Mouse (Mus musculus) stomach, embryonic 16.5 days (tissue): ENCODE measurements around the gene Rora. TPM values are rescaled to one million over a fixed set of nuclear protein-coding genes. Genes with fewer than 3 reads are reported as not detected.

Source experiments
- ATAC-seq: fragments of 200-750 bp; cut with Nextera tagmentation; 2 replicates; pipeline ENCODE4 v1.8.0; 2017; ENCODE audit warnings: moderate number of reproducible peaks, moderate TSS enrichment; ENCODE audit not compliant: insufficient read depth, low FRiP score
- H3K27ac ChIP-seq: fragments of 300-500 bp; sonication (generic); 2 replicates; pipeline ENCODE4 v1.5.1; 2014; ENCODE audit warnings: low read length
- H3K27me3 ChIP-seq: fragments of 300-500 bp; sonication (generic); 2 replicates; pipeline ENCODE4 v1.6.1; 2014; ENCODE audit warnings: low read length, control low read depth, mixed read lengths; ENCODE audit not compliant: control insufficient read depth, insufficient read depth
- H3K36me3 ChIP-seq: fragments of 300-500 bp; sonication (generic); 2 replicates; pipeline ENCODE4 v1.6.1; 2014; ENCODE audit warnings: low read length; ENCODE audit not compliant: control insufficient read depth, insufficient read depth
- H3K4me1 ChIP-seq: fragments of 300-500 bp; sonication (generic); 2 replicates; pipeline ENCODE4 v1.6.1; 2014; ENCODE audit warnings: low read length, control low read depth, mixed read lengths; ENCODE audit not compliant: control insufficient read depth, insufficient read depth
- H3K4me2 ChIP-seq: fragments of 300-500 bp; sonication (generic); 2 replicates; pipeline ENCODE4 v1.6.1; 2014; ENCODE audit warnings: low read depth, low read length, mixed read lengths
- H3K4me3 ChIP-seq: fragments of 300-500 bp; sonication (generic); replicated peaks from 2 replicates; pipeline ENCODE4 v1.5.1; 2014; ENCODE audit warnings: mild to moderate bottlenecking, low read length
- H3K9ac ChIP-seq: fragments of 300-500 bp; sonication (generic); 2 replicates; pipeline ENCODE4 v1.6.1; 2014; ENCODE audit warnings: low read length
- H3K9me3 ChIP-seq: fragments of 300-500 bp; sonication (generic); replicated peaks from 2 replicates; pipeline ENCODE4 v1.6.1; 2016; ENCODE audit warnings: low read length, control low read depth; ENCODE audit not compliant: control insufficient read depth
- WGBS: fragments of 180-500 bp; shearing (Covaris S2); extraction: QIAGEN DNeasy Blood & Tissue Kit; methylation state at CpG from one replicate; pipeline ENCODE4 v1.1.7; 2014; 5-methylcytosine and 5-hydroxymethylcytosine counted together
- polyA plus RNA-seq: library from polyadenylated mRNA; unstranded; fragments of >200 nt; fragmentation: Nextera tagmentation; extraction: Ambion mirVana; gene quantifications from 2 replicates; pipeline ENCODE4 v1.2.1, GENCODE M21; 2015

The Rora gene
- polyA plus RNA-seq, 1 experiment from 2014 or later: 8.4 TPM

DNA sequence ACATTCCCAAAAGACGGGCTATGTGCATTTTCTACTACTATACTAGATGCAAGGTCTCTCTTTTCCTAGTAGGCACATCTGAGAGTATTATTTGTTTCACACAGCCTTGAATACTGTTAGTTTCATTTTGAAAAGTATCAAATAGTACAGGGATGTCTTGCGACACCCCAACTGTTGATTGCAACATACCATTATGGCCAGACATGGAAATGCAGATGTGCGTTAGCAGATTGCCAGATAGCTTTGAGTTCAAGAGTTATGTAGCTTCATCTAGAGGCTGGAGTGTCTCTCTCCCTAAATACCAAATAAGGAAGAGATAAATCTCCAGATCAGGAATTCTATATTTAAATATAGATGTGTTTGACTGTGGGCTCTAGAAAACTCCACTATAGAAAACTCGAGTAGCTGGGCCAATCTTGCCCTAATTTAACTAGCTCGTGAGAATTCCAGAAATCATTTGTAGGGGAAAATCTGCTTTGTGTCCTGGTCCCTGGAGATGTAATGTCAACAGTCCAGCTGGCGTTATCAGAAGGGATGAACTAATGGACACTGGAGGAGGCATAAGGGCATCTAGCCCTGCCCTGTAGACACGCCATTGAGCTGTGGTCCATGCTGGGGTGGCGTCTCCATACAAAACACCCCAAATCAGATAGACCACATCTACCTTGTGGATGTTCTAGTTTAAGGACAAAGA lies 390.5 kb downstream of the Rora start:
- Histone ChIP-seq H3K27me3 (no peaks in the 10 kb centered on the region), H3K4me1 (no peaks in the 10 kb centered on the region), H3K4me3 (no peak overlapping the region), H3K27ac (no peak overlapping the region), H3K4me2 (no peak overlapping the region), H3K9ac (no peak overlapping the region), H3K36me3 (no peaks in the 10 kb centered on the region), H3K9me3 (0 out of 2 replicates have a peak, but pooled peaks cover 4% of the 10 kb centered on the region)
- 84% methylated on average over 8 of the region's 8 CpGs for WGBS
- ATAC-seq: no peak

DNA sequence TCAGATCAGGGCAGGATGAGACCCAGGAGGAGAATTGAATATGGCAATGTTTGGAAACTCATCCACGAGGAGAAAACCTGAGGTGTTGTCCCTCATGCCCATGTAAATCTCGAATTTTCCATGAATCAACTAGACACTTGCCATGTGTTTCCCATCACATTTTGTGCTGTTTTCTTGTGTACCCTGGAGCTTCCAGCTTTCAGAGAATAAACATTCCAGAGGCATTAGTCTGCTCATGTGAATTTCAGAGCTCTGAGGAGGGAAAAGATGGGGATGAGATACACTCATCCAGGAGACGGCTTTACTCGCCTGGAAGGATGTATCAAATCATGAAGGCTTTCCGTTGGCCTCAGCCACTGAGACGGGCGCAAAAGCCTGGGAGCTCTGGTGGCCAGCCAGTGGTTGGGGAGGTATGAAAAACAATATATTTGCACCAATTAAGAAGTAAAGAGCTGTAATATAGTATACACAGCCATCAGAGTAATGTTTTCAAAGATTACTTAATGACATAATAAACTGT lies 391.1 kb downstream of the Rora start:
- Histone ChIP-seq H3K4me3 (no peak overlapping the region), H3K4me2 (no peak overlapping the region), H3K36me3 (no peaks in the 10 kb centered on the region), H3K27me3 (no peaks in the 10 kb centered on the region), H3K9ac (no peak overlapping the region), H3K4me1 (no peaks in the 10 kb centered on the region), H3K9me3 (0 out of 2 replicates have a peak, but pooled peaks cover 4% of the 10 kb centered on the region), H3K27ac (no peak overlapping the region)
- no peak for ATAC-seq
- 86% methylated on average over 7 of the region's 7 CpGs for WGBS

DNA sequence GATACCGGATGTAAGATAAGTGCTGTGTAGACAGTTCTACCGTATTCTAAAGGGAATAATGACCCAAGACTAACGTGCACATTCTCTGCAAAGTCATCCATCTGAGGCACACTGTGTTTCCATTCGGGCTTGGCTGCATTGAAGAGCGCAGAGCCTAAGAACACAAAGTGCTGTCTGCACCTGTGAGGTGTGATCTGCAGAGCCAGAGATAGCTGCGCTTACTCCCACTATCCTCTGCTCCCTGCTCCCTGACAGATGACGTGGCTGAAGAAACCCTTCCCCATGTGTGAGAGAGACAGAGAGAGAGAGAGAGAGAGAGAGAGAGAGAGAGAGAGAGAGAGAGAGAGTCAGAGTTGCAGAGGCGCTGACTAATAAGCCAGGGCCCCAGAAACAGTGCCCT lies 392.3 kb downstream of the Rora start:
- no peak for ATAC-seq
- no peak overlapping the region for H3K4me3 ChIP-seq
- WGBS: 87% methylated on average over 8 of the region's 8 CpGs
- no peak overlapping the region for H3K27ac ChIP-seq
- no peak overlapping the region for H3K9ac ChIP-seq
- H3K4me1 ChIP-seq: no peaks in the 10 kb centered on the region
- 0 out of 2 replicates have a peak, but pooled peaks cover 4% of the 10 kb centered on the region for H3K9me3 ChIP-seq
- H3K27me3 ChIP-seq: no peaks in the 10 kb centered on the region
- no peaks in the 10 kb centered on the region for H3K36me3 ChIP-seq
- no peak overlapping the region for H3K4me2 ChIP-seq

DNA sequence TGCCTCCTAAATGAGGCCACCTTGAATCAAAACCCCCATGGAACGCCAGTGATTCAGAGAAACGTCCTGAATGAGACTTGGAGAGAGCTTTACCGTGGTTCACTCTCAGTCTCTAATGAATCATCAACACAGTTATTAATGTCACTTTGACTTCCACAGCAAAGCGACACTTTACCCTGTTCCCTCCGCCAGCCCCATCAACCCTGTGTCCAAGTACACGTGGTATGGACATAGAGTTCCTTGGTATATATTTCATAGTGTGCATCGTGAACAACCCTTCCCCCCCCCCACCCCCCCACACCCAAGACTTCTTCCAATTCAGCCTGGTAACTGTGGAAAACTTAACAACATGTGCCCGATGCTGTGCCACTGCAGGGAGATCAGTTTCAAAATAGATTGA lies 397.3 kb downstream of the Rora start:
- H3K4me3 ChIP-seq: no peak overlapping the region
- H3K36me3 ChIP-seq: no peaks in the 10 kb centered on the region
- no peak overlapping the region for H3K27ac ChIP-seq
- H3K27me3 ChIP-seq: no peaks in the 10 kb centered on the region
- H3K9ac ChIP-seq: no peak overlapping the region
- WGBS: 65% methylated on average over 8 of the region's 8 CpGs
- H3K9me3 ChIP-seq: no peaks in the 10 kb centered on the region
- no peak overlapping the region for H3K4me2 ChIP-seq
- ATAC-seq: no peak
- H3K4me1 ChIP-seq: no peaks in the 10 kb centered on the region

DNA sequence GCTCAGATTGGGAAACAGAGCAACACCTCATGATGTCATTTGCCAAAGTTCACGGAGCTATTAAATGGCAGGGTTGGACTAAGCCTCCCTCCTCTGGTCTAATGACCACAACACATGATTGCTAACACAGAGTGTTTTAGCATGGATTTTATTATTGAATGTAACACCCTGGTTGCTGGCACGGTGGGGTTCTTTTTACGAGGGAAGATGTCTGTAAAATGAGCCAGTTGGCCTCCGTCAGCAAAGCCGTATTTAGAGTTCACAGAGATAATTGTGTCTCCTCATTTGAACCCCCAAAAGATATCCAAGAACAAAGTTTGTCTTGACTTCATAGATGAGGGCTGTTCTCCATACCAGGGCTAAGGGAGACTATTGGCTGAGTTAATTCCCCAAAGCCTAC lies 398.3 kb downstream of the Rora start:
- H3K36me3 ChIP-seq: no peaks in the 10 kb centered on the region
- no peak overlapping the region for H3K9ac ChIP-seq
- no peaks in the 10 kb centered on the region for H3K9me3 ChIP-seq
- H3K27me3 ChIP-seq: no peaks in the 10 kb centered on the region
- no peak overlapping the region for H3K4me3 ChIP-seq
- no peak for ATAC-seq
- H3K4me1 ChIP-seq: no peaks in the 10 kb centered on the region
- no peak overlapping the region for H3K27ac ChIP-seq
- 92% methylated on average over 5 of the region's 5 CpGs for WGBS
- no peak overlapping the region for H3K4me2 ChIP-seq

DNA sequence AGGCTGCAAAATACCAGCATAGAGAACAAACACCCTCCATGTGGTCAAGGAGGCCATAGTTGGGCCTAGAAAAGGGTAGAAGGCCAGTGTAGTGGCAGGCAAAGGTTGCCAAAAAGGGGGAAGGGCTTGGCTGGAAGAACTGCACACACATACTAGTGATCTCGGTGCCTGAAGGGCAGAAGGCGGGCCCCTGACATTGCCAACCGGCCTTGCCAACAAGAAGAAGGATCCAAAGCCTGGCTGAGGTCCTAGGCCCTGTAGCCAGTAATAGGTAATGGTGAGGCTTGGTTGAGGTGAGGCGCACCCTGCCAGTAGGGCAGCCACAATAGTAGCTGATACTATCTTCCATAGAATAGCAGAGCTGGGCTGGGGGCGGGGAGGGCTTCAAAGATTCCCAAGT lies 401.7 kb downstream of the Rora start:
- H3K4me3 ChIP-seq: no peak overlapping the region
- no peaks in the 10 kb centered on the region for H3K36me3 ChIP-seq
- no peak for ATAC-seq
- 96% methylated on average over 5 of the region's 5 CpGs for WGBS
- H3K4me2 ChIP-seq: no peak overlapping the region
- H3K4me1 ChIP-seq: no peaks in the 10 kb centered on the region
- no peaks in the 10 kb centered on the region for H3K27me3 ChIP-seq
- H3K27ac ChIP-seq: no peak overlapping the region
- H3K9me3 ChIP-seq: no peaks in the 10 kb centered on the region
- H3K9ac ChIP-seq: no peak overlapping the region

DNA sequence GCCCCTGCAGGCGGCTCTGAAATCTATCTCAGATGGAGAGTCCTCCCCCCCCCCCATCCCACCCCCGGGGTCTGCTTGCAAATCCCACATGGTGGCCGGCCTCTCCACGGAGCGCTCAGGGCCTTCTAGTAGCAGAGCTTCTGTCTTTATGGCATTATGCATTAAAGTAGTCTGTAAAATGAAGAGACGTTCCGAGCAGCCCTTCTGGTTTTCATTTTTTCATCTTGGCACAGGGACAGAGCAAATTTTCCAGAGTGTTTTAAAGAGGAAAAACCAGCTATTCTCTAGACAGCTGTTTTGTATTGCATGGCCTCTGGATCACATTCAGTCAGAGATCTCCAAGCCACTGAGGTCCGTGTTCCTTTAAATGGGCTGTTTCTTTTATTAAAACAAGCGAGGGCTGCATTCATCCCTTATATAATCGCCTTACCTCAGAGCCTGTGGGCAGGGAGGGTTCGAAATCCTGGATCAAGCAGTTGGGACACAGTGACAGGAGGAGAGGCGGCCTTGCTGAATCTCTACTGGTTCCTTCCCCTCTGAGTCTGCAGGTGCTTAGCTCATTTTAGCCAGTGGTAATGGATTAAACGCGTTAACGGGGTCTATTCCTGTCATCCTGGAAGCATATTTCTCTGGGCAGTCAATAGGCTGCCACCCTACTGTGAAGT lies 417.7 kb downstream of the Rora start:
- Histone ChIP-seq H3K36me3 (no peaks in the 10 kb centered on the region), H3K4me3 (no peak overlapping the region), H3K4me2 (peak overlapping the region; percentile 10; the same call in 1 of the 2 replicates), H3K9ac (no peak overlapping the region), H3K27ac (no peak overlapping the region), H3K27me3 (no peaks in the 10 kb centered on the region), H3K9me3 (no peaks in the 10 kb centered on the region), H3K4me1 (no peaks in the 10 kb centered on the region)
- ATAC-seq: peak; percentile 44; the same call in 1 of the 2 replicates
- 48% methylated on average over 15 of the region's 15 CpGs for WGBS

DNA sequence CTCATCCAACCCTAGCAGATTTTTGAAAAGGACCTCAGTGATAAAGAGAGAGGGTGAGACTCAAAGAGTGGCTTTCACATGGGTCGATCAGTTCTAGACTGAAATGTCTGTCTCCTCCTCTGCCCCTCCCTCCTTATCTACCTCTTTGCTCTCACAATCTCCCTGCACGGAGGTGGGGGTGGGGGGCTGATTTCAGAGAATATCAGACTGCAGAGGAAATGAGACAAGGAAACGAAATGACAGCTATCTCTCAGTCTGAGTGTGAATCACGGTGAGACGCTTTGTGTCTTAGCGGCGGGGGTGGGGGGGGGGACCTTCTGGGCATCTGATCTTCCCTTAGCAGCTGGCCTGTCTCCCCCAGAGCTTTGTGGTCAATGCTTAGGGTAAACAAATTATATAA lies 419.7 kb downstream of the Rora start:
- H3K4me3 ChIP-seq: no peak overlapping the region
- H3K27me3 ChIP-seq: no peaks in the 10 kb centered on the region
- no peak overlapping the region for H3K4me2 ChIP-seq
- H3K9me3 ChIP-seq: no peaks in the 10 kb centered on the region
- no peak overlapping the region for H3K27ac ChIP-seq
- H3K4me1 ChIP-seq: no peaks in the 10 kb centered on the region
- 62% methylated on average over 7 of the region's 7 CpGs for WGBS
- no peak overlapping the region for H3K9ac ChIP-seq
- H3K36me3 ChIP-seq: no peaks in the 10 kb centered on the region
- ATAC-seq: no peak

DNA sequence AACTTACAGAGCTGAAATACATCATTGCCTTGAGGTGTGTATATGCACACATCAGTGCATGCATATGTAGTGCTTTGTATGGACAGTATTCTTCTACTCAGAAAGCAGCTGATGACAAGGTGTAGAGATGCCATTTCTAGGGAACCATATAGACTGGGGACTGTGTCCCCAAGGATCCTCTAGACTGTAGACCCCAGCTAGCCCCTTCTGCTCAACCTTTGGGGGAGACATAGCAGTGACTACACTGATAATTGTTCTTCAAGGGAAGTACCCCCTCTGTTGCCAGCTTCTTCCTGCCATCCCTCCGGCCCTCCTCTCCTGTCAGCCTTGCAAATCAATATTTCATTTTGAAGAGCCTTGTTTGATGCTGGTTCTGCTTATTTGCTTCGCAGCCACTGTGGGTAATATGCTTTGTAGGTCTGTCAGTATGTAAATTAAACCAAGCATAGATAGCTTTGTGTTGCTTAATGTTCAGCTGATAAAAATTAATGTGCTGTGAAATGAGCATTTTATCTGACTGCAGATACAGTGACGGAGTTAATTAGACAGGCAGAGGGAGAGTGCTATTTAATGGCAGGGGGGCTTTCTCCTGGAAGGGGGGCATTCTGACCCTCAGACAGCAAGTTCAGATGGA lies 430.6 kb downstream of the Rora start:
- H3K4me1 ChIP-seq: 0 out of 2 replicates have a peak, but pooled peaks cover 4% of the 10 kb centered on the region
- 75% methylated on average over 3 of the region's 3 CpGs for WGBS
- no peak for ATAC-seq
- H3K4me3 ChIP-seq: no peak overlapping the region
- no peaks in the 10 kb centered on the region for H3K27me3 ChIP-seq
- H3K36me3 ChIP-seq: no peaks in the 10 kb centered on the region
- H3K9me3 ChIP-seq: no peaks in the 10 kb centered on the region
- no peak overlapping the region for H3K27ac ChIP-seq
- no peak overlapping the region for H3K9ac ChIP-seq
- no peak overlapping the region for H3K4me2 ChIP-seq
